Mouse (Mus musculus) forebrain, embryonic 15.5 days (tissue): Measurements from ENCODE around the gene Nova1. TPM values are rescaled to one million over a fixed set of nuclear protein-coding genes. Genes with fewer than 3 reads are reported as not detected.
A peak's percentile ranks its signal among the peaks of the same experiment; 100 is the strongest.

Source experiments
- ATAC-seq: fragments of 200-750 bp; cut with Nextera tagmentation; replicated peaks from 2 replicates; pipeline ENCODE4 v1.8.0; 2017; ENCODE audit warnings: mild to moderate bottlenecking, moderate TSS enrichment, moderate library complexity
- H3K27ac ChIP-seq: fragments of 300-500 bp; sonication (generic); replicated peaks from 2 replicates; pipeline ENCODE4 v1.5.1; 2015; ENCODE audit warnings: mild to moderate bottlenecking, inconsistent platforms
- H3K27me3 ChIP-seq: fragments of 300-500 bp; sonication (generic); 2 replicates; pipeline ENCODE4 v1.6.1; 2015; ENCODE audit warnings: inconsistent platforms
- H3K36me3 ChIP-seq: fragments of 300-500 bp; sonication (generic); 2 replicates; pipeline ENCODE4 v1.6.1; 2015; ENCODE audit warnings: mild to moderate bottlenecking, inconsistent platforms
- H3K4me1 ChIP-seq: fragments of 300-500 bp; sonication (generic); 2 replicates; pipeline ENCODE4 v1.6.1; 2015; ENCODE audit warnings: inconsistent platforms
- H3K4me2 ChIP-seq: fragments of 300-500 bp; sonication (generic); replicated peaks from 2 replicates; pipeline ENCODE4 v1.6.1; 2015; ENCODE audit warnings: mild to moderate bottlenecking, inconsistent platforms
- H3K4me3 ChIP-seq: fragments of 300-500 bp; sonication (generic); 2 replicates; pipeline ENCODE4 v1.5.1; 2015; ENCODE audit warnings: mild to moderate bottlenecking, inconsistent platforms
- H3K9ac ChIP-seq: fragments of 300-500 bp; sonication (generic); replicated peaks from 2 replicates; pipeline ENCODE4 v1.6.1; 2015; ENCODE audit warnings: mild to moderate bottlenecking, inconsistent platforms
- H3K9me3 ChIP-seq: fragments of 300-500 bp; sonication (generic); 2 replicates; pipeline ENCODE4 v1.6.1; 2016; ENCODE audit warnings: inconsistent platforms
- WGBS: fragments of 180-500 bp; shearing (Covaris S2); methylation state at CpG from one replicate; pipeline ENCODE4 v1.1.7; 2015; ENCODE audit warnings: mixed read lengths; 5-methylcytosine and 5-hydroxymethylcytosine counted together
- polyA plus RNA-seq: library from polyadenylated mRNA; unstranded; fragments of >200 nt; fragmentation: Nextera tagmentation; extraction: Ambion mirVana; gene quantifications from 2 replicates; pipeline ENCODE4 v1.2.1, GENCODE M21; 2015

Nova1 gene
- polyA plus RNA-seq = 18.9 and 26.6 TPM in 2 replicates

- no peaks in the 10 kb centered on the region for H3K27me3 ChIP-seq
- no peaks in the 10 kb centered on the region for H3K36me3 ChIP-seq
- peak within 1 kb of the TSS; percentile 97 for H3K27ac ChIP-seq
- H3K4me3 ChIP-seq = peak within 1 kb of the TSS; percentile 94
- H3K9ac ChIP-seq = peak within 1 kb of the TSS; percentile 83
- ATAC-seq = peak; percentile 84
- H3K4me1 ChIP-seq = peaks cover 12% of the 10 kb centered on the region
- peak within 1 kb of the TSS; percentile 58 for H3K4me2 ChIP-seq
- under 1% methylated on average over 24 of the region's 68 CpGs for WGBS
- H3K9me3 ChIP-seq = no peaks in the 10 kb centered on the region
Measured at GRCm38 (mm10) chr12:46818856-46819347, at the start of gene Nova1. Gene Nova1 (minus strand): TSS chr12:46818929.

GRCm38 (mm10) chr12:46819348-46820022 lies 756 bp upstream of the Nova1 start:
- peaks cover 12% of the 10 kb centered on the region for H3K4me1 ChIP-seq
- no peaks in the 10 kb centered on the region for H3K9me3 ChIP-seq
- peak overlapping the region; percentile 58 for H3K4me2 ChIP-seq
- H3K36me3 ChIP-seq = no peaks in the 10 kb centered on the region
- no peaks in the 10 kb centered on the region for H3K27me3 ChIP-seq
- ATAC-seq = peak; percentile 94
- peak overlapping the region; percentile 94 for H3K4me3 ChIP-seq
- under 1% methylated on average over 54 of the region's 57 CpGs for WGBS
- H3K27ac ChIP-seq = peak overlapping the region; percentile 97
- peak overlapping the region; percentile 83 for H3K9ac ChIP-seq

GRCm38 (mm10) chr12:46818021-46818855 lies 491 bp downstream of the Nova1 start:
- Histone ChIP-seq H3K9me3 (no peaks in the 10 kb centered on the region), H3K4me2 (peak overlapping the region; percentile 58), H3K4me3 (peak overlapping the region; percentile 94), H3K9ac (peak overlapping the region; percentile 83), H3K36me3 (no peaks in the 10 kb centered on the region), H3K27me3 (no peaks in the 10 kb centered on the region), H3K27ac (peak overlapping the region; percentile 97), H3K4me1 (peaks cover 12% of the 10 kb centered on the region)
- WGBS = under 1% methylated on average over 52 of the region's 61 CpGs
- ATAC-seq = peak; percentile 53

- H3K4me2 ChIP-seq = peak overlapping the region; percentile 58
- ATAC-seq = no peak
- 2% methylated on average over 14 of the region's 14 CpGs for WGBS
Measured at GRCm38 (mm10) chr12:46817211-46817803, 1.4 kb downstream of the Nova1 start.

GRCm38 (mm10) chr12:46816291-46816690 lies 2.4 kb downstream of the Nova1 start:
- WGBS = 17% methylated on average over 3 of the region's 3 CpGs
- H3K27ac ChIP-seq = peak overlapping the region; percentile 31; the same call in 1 of the 2 replicates
- H3K36me3 ChIP-seq = no peaks in the 10 kb centered on the region
- no peaks in the 10 kb centered on the region for H3K9me3 ChIP-seq
- no peaks in the 10 kb centered on the region for H3K27me3 ChIP-seq
- H3K9ac ChIP-seq = no peak overlapping the region
- H3K4me1 ChIP-seq = peaks cover 12% of the 10 kb centered on the region
- no peak for ATAC-seq
- peak overlapping the region; percentile 58 for H3K4me2 ChIP-seq
- H3K4me3 ChIP-seq = peak overlapping the region; percentile 94

More at GRCm38 (mm10) chr12:46817211-46817803, 1.4 kb downstream of the Nova1 start:
- no peaks in the 10 kb centered on the region for H3K36me3 ChIP-seq
- peak overlapping the region; percentile 97 for H3K27ac ChIP-seq
- peak overlapping the region; percentile 94 for H3K4me3 ChIP-seq
- H3K27me3 ChIP-seq = no peaks in the 10 kb centered on the region
- peak overlapping the region; percentile 83 for H3K9ac ChIP-seq
- H3K4me1 ChIP-seq = peaks cover 12% of the 10 kb centered on the region
- H3K9me3 ChIP-seq = no peaks in the 10 kb centered on the region

GRCm38 (mm10) chr12:46815697-46816096 lies 3.0 kb downstream of the Nova1 start:
- Histone ChIP-seq H3K36me3 (no peaks in the 10 kb centered on the region), H3K9me3 (no peaks in the 10 kb centered on the region), H3K4me3 (peak overlapping the region; percentile 94), H3K27ac (peak overlapping the region; percentile 31), H3K9ac (no peak overlapping the region; the same call in 1 of the 2 replicates), H3K4me1 (peaks cover 12% of the 10 kb centered on the region), H3K27me3 (no peaks in the 10 kb centered on the region), H3K4me2 (peak overlapping the region; percentile 58)
- ATAC-seq = no peak
- WGBS = 46% methylated on average over 5 of the region's 5 CpGs

GRCm38 (mm10) chr12:46814820-46815219 lies 3.9 kb downstream of the Nova1 start:
- peaks cover 12% of the 10 kb centered on the region for H3K4me1 ChIP-seq
- H3K4me2 ChIP-seq = peak overlapping the region; percentile 10; the same call in 1 of the 2 replicates
- H3K9me3 ChIP-seq = no peaks in the 10 kb centered on the region
- H3K27me3 ChIP-seq = no peaks in the 10 kb centered on the region
- H3K4me3 ChIP-seq = peak overlapping the region; percentile 15; the same call in 1 of the 2 replicates
- 78% methylated on average over 4 of the region's 4 CpGs for WGBS
- no peak overlapping the region for H3K27ac ChIP-seq
- no peak overlapping the region for H3K9ac ChIP-seq
- H3K36me3 ChIP-seq = no peaks in the 10 kb centered on the region
- no peak for ATAC-seq

- no peak overlapping the region for H3K27ac ChIP-seq
Measured at GRCm38 (mm10) chr12:46801311-46801710, 17.4 kb downstream of the Nova1 start.

GRCm38 (mm10) chr12:46782301-46783280 lies 36.1 kb downstream of the Nova1 start:
- ATAC-seq = 0 out of 2 replicates have a peak, but pooled peaks have one; percentile 19
- Histone ChIP-seq H3K4me2 (no peak overlapping the region), H3K9me3 (no peaks in the 10 kb centered on the region), H3K4me1 (no peaks in the 10 kb centered on the region), H3K4me3 (no peak overlapping the region), H3K27ac (no peak overlapping the region), H3K9ac (no peak overlapping the region), H3K36me3 (no peaks in the 10 kb centered on the region), H3K27me3 (no peaks in the 10 kb centered on the region)
- WGBS = 21% methylated on average over 8 of the region's 8 CpGs

More at GRCm38 (mm10) chr12:46801311-46801710, 17.4 kb downstream of the Nova1 start:
- H3K9me3 ChIP-seq = no peaks in the 10 kb centered on the region
- no peak for ATAC-seq
- no peaks in the 10 kb centered on the region for H3K4me1 ChIP-seq
- WGBS = 94% methylated on average over 1 of the region's 1 CpGs
- no peak overlapping the region for H3K4me2 ChIP-seq
- H3K4me3 ChIP-seq = no peak overlapping the region
- no peaks in the 10 kb centered on the region for H3K27me3 ChIP-seq
- no peaks in the 10 kb centered on the region for H3K36me3 ChIP-seq
- no peak overlapping the region for H3K9ac ChIP-seq

GRCm38 (mm10) chr12:46781481-46781880 lies 37.2 kb downstream of the Nova1 start:
- no peaks in the 10 kb centered on the region for H3K36me3 ChIP-seq
- no peak overlapping the region for H3K4me2 ChIP-seq
- H3K9me3 ChIP-seq = no peaks in the 10 kb centered on the region
- ATAC-seq = no peak
- H3K4me1 ChIP-seq = no peaks in the 10 kb centered on the region
- no peaks in the 10 kb centered on the region for H3K27me3 ChIP-seq
- H3K27ac ChIP-seq = no peak overlapping the region
- H3K9ac ChIP-seq = no peak overlapping the region
- no peak overlapping the region for H3K4me3 ChIP-seq

GRCm38 (mm10) chr12:46780983-46781382 lies 37.7 kb downstream of the Nova1 start:
- Histone ChIP-seq H3K4me1 (no peaks in the 10 kb centered on the region), H3K36me3 (no peaks in the 10 kb centered on the region), H3K27me3 (no peaks in the 10 kb centered on the region), H3K9me3 (no peaks in the 10 kb centered on the region), H3K4me3 (no peak overlapping the region), H3K27ac (no peak overlapping the region), H3K9ac (no peak overlapping the region), H3K4me2 (no peak overlapping the region)
- ATAC-seq = no peak
- 90% methylated on average over 2 of the region's 2 CpGs for WGBS
